Mouse (Mus musculus) left cerebral cortex, adult 2 months (tissue): ENCODE results near the gene Cep350. TPM values are rescaled to one million over a fixed set of nuclear protein-coding genes. Genes with fewer than 3 reads are reported as not detected.

Source experiments
- DNase-seq, 2 experiments: peaks; one replicate each; pipeline ENCODE4 v3.0.0; 2021 to 2022; ENCODE audit warnings: low spot score in 2 of 2, mixed read lengths in 1 of 2; ENCODE audit errors: extremely low spot score in 1 of 2
- H3K27ac ChIP-seq: fragments of 200-600 bp; 2 replicates; pipeline ENCODE4 v1.8.1; 2022
- H3K4me3 ChIP-seq: fragments of 200-600 bp; 2 replicates; pipeline ENCODE4 v1.8.1; 2022
- CTCF ChIP-seq: fragments of 200-600 bp; IDR thresholded peaks from 2 replicates; pipeline ENCODE4 v1.8.1; 2022; ENCODE audit warnings: antibody characterized with exemption, mild to moderate bottlenecking, moderate library complexity
- intact Hi-C: fragments of 180-260 bp; cut with DNase I; formaldehyde crosslinking; loops from one replicate; pipeline ENCODE4 v1.15.1; 2025
- total RNA-seq, 2 experiments: library from RNA; stranded (reverse); gene quantifications; 2 replicates each; pipeline ENCODE4 v1.2.3; 2021

Cep350 gene
- total RNA-seq, 2 experiments from 2014 or later = 47.4 to 50.4 TPM

DNA sequence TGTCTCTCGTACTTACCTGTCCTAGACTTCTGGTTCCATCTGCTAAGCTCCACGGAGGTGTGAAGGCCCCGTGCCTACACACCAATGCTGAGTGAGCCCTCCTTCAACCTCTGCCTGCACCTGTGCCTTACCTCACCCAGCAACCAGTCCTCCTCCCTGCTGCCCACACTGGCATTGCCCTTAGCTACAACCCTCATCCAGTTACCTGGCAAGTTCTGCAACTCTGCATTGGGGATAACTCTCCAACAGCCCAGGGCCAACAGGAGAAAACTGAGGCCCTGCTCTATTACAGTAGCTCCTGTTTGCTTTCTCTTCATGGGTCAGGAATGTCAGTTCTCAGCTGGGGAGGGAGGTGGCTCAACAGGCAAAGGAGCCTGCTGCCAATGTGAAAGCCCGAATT is 175.1 kb downstream of the Cep350 start:
- H3K4me3 ChIP-seq = no peak overlapping the region
- TF ChIP-seq CTCF = no peak
- DNase-seq = no peak
- H3K27ac ChIP-seq = no peak overlapping the region
- intact Hi-C loops = no loop called here

GRCm38 (mm10) chr1:155797425-155797824 is 175.6 kb downstream of the Cep350 start:
- no peak overlapping the region for H3K4me3 ChIP-seq

GRCm38 (mm10) chr1:155796757-155797405 is 176.2 kb downstream of the Cep350 start:
- Histone ChIP-seq H3K27ac (no peak overlapping the region), H3K4me3 (no peak overlapping the region)
- no peak for DNase-seq
- intact Hi-C loops = no loop called here
- TF ChIP-seq CTCF = no peak

More at GRCm38 (mm10) chr1:155797425-155797824, 175.6 kb downstream of the Cep350 start:
- DNase-seq = no peak
- TF ChIP-seq CTCF = no peak
- no peak overlapping the region for H3K27ac ChIP-seq
- intact Hi-C loops = no loop called here

DNA sequence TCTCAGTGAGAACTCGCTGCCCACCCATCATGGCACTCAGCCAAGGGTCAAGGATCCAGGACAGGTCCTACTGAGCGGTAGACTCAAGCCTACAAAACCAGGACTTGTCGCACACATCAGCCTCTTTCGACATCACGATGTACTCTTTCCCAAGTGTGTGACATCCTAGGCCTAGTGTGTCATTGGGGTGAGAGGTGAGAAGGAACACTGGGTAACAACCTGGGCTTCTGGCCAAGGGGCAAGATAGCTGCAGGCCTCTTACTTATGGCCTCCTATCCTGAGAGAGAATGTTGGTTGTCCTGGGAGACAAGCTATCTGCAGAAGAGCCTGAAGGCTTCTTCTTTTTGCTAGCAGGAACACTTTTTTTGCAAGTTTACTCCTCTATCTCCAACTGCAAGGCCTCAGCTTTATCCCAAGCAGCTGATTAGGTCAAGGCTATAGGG is 177.2 kb downstream of the Cep350 start:
- DNase-seq = no peak
- Histone ChIP-seq H3K27ac (no peak overlapping the region), H3K4me3 (no peak overlapping the region)
- intact Hi-C loops = no loop called here
- no peak for TF ChIP-seq CTCF

Other genes starting within 250 kb of the Cep350 start
- gene Lhx4, start 221.6 kb downstream of the Cep350 start, total RNA-seq = not detected
- 10 to 100 TPM; 28.2 to 32.2 TPM for gene Qsox1, start 160.4 kb downstream of the Cep350 start, total RNA-seq
- gene Tor1aip2, start 62.1 kb upstream of the Cep350 start, total RNA-seq = 10 to 100 TPM; 45.2 to 47.9 TPM
- gene Tor1aip1, start 63.2 kb upstream of the Cep350 start, total RNA-seq = 10 to 100 TPM; 28.5 to 31.2 TPM
- gene Fam163a, start 231.8 kb upstream of the Cep350 start, total RNA-seq = 1 to 10 TPM; 8.0 to 8.4 TPM